Mouse (Mus musculus): ENCODE results near the gene Rbm15b. TPM values are rescaled to one million over a fixed set of nuclear protein-coding genes. Genes with fewer than 3 reads are reported as not detected.

Rbm15b gene
- polyA plus RNA-seq, 1 experiment from 2014 or later: 3.7 TPM

- no peaks in the 10 kb centered on the region for H3K4me1 ChIP-seq (ENCODE audit: control insufficient read depth, insufficient read depth, low read length)
- H3K9ac ChIP-seq (ENCODE audit: low read depth, low read length): no peak overlapping the region
- H3K36me3 ChIP-seq (ENCODE audit: control insufficient read depth, insufficient read depth, low read length): peaks cover 16% of the 10 kb centered on the region
- no peak overlapping the region for H3K4me3 ChIP-seq (ENCODE audit: low read length)
- WGBS: 81% methylated on average over 5 of the region's 5 CpGs
- H3K9me3 ChIP-seq (ENCODE audit: control insufficient read depth, low read length): no peaks in the 10 kb centered on the region
- H3K27me3 ChIP-seq (replicated peaks; ENCODE audit: control insufficient read depth, insufficient read depth, low read length): no peaks in the 10 kb centered on the region
- no peak overlapping the region for H3K27ac ChIP-seq (ENCODE audit: low read length)
- no peak overlapping the region for H3K4me2 ChIP-seq (ENCODE audit: low read depth, low read length)
- no peak for ATAC-seq
These were observed 13.0 kb downstream of the Rbm15b start for GRCm38 (mm10) chr9:106874216-106874615.

- Histone ChIP-seq H3K4me2 (ENCODE audit: low read depth, low read length) (no peak overlapping the region), H3K27ac (ENCODE audit: low read length) (no peak overlapping the region), H3K4me3 (ENCODE audit: low read length) (no peak overlapping the region), H3K27me3 (replicated peaks; ENCODE audit: control insufficient read depth, insufficient read depth, low read length) (no peaks in the 10 kb centered on the region), H3K9me3 (ENCODE audit: control insufficient read depth, low read length) (no peaks in the 10 kb centered on the region), H3K9ac (ENCODE audit: low read depth, low read length) (no peak overlapping the region), H3K36me3 (ENCODE audit: control insufficient read depth, insufficient read depth, low read length) (peaks cover 13% of the 10 kb centered on the region; the same call in 1 of the 2 replicates), H3K4me1 (ENCODE audit: control insufficient read depth, insufficient read depth, low read length) (no peaks in the 10 kb centered on the region)
- WGBS: 89% methylated on average over 11 of the region's 11 CpGs
- no peak for ATAC-seq
These were observed 29.2 kb downstream of the Rbm15b start for GRCm38 (mm10) chr9:106858036-106858435.

- WGBS: 83% methylated on average over 3 of the region's 3 CpGs
- Histone ChIP-seq H3K9ac (ENCODE audit: low read depth, low read length) (no peak overlapping the region), H3K4me3 (ENCODE audit: low read length) (no peak overlapping the region), H3K27ac (ENCODE audit: low read length) (no peak overlapping the region), H3K36me3 (ENCODE audit: control insufficient read depth, insufficient read depth, low read length) (peaks cover 9% of the 10 kb centered on the region; the same call in 1 of the 2 replicates), H3K4me1 (ENCODE audit: control insufficient read depth, insufficient read depth, low read length) (no peaks in the 10 kb centered on the region), H3K27me3 (replicated peaks; ENCODE audit: control insufficient read depth, insufficient read depth, low read length) (no peaks in the 10 kb centered on the region), H3K9me3 (ENCODE audit: control insufficient read depth, low read length) (no peaks in the 10 kb centered on the region), H3K4me2 (ENCODE audit: low read depth, low read length) (no peak overlapping the region)
- ATAC-seq: no peak
These were observed 30.6 kb downstream of the Rbm15b start for GRCm38 (mm10) chr9:106856664-106857063.

DNA sequence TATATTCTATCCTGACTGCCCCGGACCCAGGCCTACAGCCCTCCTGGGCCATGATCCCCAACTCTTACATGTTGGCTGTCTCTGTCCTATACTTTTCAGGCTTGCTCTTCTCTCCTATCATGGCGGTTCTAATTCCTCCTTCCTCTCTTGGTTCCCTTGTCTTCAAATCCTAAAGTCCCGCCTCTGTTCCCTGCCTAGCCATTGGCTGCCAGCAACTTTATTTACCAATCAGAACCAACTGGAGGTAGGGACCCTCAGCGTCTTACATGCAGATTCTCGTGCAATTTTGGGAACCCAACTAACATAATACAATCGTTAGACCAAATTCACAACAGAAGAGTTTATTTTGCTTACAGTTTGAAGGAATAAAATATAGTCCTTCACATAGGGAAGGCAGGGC lies 44.4 kb downstream of the Rbm15b start:
- peaks cover 18% of the 10 kb centered on the region for H3K36me3 ChIP-seq (ENCODE audit: control insufficient read depth, insufficient read depth, low read length)
- H3K27me3 ChIP-seq (replicated peaks; ENCODE audit: control insufficient read depth, insufficient read depth, low read length): no peaks in the 10 kb centered on the region
- no peak overlapping the region for H3K4me3 ChIP-seq (ENCODE audit: low read length)
- no peak overlapping the region for H3K4me2 ChIP-seq (ENCODE audit: low read depth, low read length)
- H3K27ac ChIP-seq (ENCODE audit: low read length): no peak overlapping the region
- H3K4me1 ChIP-seq (ENCODE audit: control insufficient read depth, insufficient read depth, low read length): no peaks in the 10 kb centered on the region
- 94% methylated on average over 6 of the region's 6 CpGs for WGBS
- H3K9me3 ChIP-seq (ENCODE audit: control insufficient read depth, low read length): no peaks in the 10 kb centered on the region
- ATAC-seq: no peak
- H3K9ac ChIP-seq (ENCODE audit: low read depth, low read length): no peak overlapping the region

- no peaks in the 10 kb centered on the region for H3K9me3 ChIP-seq (ENCODE audit: control insufficient read depth, low read length)
- ATAC-seq: no peak
- H3K4me1 ChIP-seq (ENCODE audit: control insufficient read depth, insufficient read depth, low read length): no peaks in the 10 kb centered on the region
- peaks cover 18% of the 10 kb centered on the region for H3K36me3 ChIP-seq (ENCODE audit: control insufficient read depth, insufficient read depth, low read length)
- H3K4me2 ChIP-seq (ENCODE audit: low read depth, low read length): no peak overlapping the region
- H3K27ac ChIP-seq (ENCODE audit: low read length): no peak overlapping the region
- 94% methylated on average over 1 of the region's 1 CpGs for WGBS
- H3K9ac ChIP-seq (ENCODE audit: low read depth, low read length): no peak overlapping the region
- H3K27me3 ChIP-seq (replicated peaks; ENCODE audit: control insufficient read depth, insufficient read depth, low read length): no peaks in the 10 kb centered on the region
- no peak overlapping the region for H3K4me3 ChIP-seq (ENCODE audit: low read length)
These were observed 46.7 kb downstream of the Rbm15b start for GRCm38 (mm10) chr9:106840569-106840968.

Other genes starting within 250 kb of the Rbm15b start
- gene Grm2, start 231.3 kb downstream of the Rbm15b start, polyA plus RNA-seq (2015; fragmentation: Nextera tagmentation; extraction: Ambion mirVana): not detected in 2 replicates
- gene Tex264, start 201.5 kb downstream of the Rbm15b start, polyA plus RNA-seq (2015; fragmentation: Nextera tagmentation; extraction: Ambion mirVana): 66.4 and 74.0 TPM in 2 replicates
- 3.3 and 3.7 TPM in 2 replicates for gene Rad54l2, start 98.2 kb downstream of the Rbm15b start, polyA plus RNA-seq (2015; fragmentation: Nextera tagmentation; extraction: Ambion mirVana)
- gene Dcaf1, start 65.6 kb downstream of the Rbm15b start, polyA plus RNA-seq (2015; fragmentation: Nextera tagmentation; extraction: Ambion mirVana): 17.0 and 18.2 TPM in 2 replicates
- 354 and 382 TPM in 2 replicates for gene Manf, start 4.6 kb upstream of the Rbm15b start, polyA plus RNA-seq (2015; fragmentation: Nextera tagmentation; extraction: Ambion mirVana)